Mouse (Mus musculus) embryonic stem cell, embryonic (primary cell): ENCODE results near the gene Sult1a1.

Experiments
- CTCF ChIA-PET, 4 experiments: fragments of 300-600 bp in 2 of 4; fragments of 350-600 bp in 2 of 4; sonication (Branson Sonifier 250); formaldehyde crosslinking; loops; one replicate each; lab custom pipeline; 2022; ENCODE audit warnings: inconsistent platforms in 2 of 4; lab: Charles Lee
- POLR2A ChIA-PET, 4 experiments: fragments of 300-600 bp in 2 of 4; fragments of 350-600 bp in 2 of 4; sonication (Branson Sonifier 250); formaldehyde crosslinking; loops; one replicate each; lab custom pipeline; 2022; ENCODE audit warnings: antibody characterized with exemption in 4 of 4, inconsistent platforms in 1 of 4; lab: Charles Lee

Sult1a1 gene

DNA sequence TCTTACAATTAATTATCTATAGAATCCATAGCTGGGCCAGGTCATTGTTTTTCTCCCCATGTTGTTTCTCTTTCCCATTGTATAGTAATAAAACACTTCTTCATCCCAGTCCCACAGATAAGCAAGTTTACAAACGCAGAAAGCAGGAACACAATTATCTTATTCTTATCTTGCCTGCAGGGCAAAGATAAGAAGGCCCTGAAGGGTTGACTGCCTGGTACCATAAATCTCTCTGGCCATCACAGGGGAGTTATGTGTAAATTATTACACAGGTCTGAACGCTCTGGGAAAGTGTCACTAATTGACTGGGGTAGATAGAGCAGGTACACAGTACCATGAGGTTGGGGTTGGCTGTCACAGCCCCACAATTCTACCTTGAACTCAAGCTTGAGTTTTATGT is 25.4 kb downstream of the Sult1a1 start:
- ChIA-PET POLR2A (interaction anchor here in 1 of 4 experiments (1.3 to 4.3 kb wide), 5 partner anchors 18 to 123 kb away, joined by 4 to 60 read pairs (median 11); partner anchors contain the start of gene Bola2), CTCF (interaction anchor here in 2 of 4 experiments (1.3 to 2.7 kb wide), 3 partner anchors 42 to 63 kb away, joined by 4 to 6 read pairs (median 4); no protein-coding TSS in a partner anchor)

DNA sequence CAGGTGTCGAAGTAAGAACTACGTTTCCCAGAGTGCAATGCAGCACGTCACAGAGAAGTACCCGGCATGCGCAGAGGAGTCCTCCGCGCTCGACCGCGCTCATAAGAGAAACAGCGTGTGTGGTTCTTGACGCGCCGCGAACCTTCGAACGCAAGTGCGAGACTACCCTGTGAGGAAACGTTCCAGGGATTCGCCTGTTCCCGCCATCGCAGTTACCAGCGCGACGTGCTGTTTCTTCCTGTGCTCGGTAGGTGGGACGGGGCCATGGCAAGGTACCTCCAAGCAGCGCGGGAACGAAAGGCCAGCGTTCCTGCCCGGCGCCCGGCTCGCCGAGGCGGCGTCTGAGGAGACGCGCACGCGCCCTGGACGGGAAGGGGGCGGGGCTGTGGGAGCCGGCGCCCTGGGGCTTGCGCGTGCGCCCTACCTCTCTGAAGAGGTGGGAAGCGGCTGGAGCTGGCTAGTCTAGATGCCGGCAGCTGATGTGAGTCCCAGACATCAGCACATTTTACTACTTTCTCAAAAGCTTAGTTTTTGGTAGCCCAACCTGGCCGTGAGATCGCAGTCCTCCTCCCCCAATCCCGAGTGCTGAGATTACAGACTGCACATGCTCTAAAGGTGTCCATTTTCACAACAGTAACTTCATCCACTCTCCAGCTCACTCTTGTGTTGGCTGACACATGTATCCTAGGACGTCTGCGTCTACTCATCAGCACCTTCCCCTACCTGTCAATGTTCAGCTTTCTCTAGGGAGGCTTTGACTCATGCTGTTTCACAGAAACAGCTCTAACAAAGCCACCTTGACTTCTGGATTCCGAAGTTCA is 26.8 kb downstream of the Sult1a1 start, which contains the start of gene Sgf29:
Gene Sgf29 (plus strand): TSS at position 79 of the 821 bp plus-strand sequence.
- ChIA-PET POLR2A (interaction anchor here (0.6 to 4.3 kb wide), 66 partner anchors 8 to 455 kb away, joined by 3 to 60 read pairs (median 4); partner anchors contain the start of genes Apobr (in 2 of the 4), Cln3 (in 2 of the 4), Eif3c (in 2 of the 4) and AI467606 (in 1 of the 4)), CTCF (interaction anchor here (0.6 to 5.2 kb wide), 18 partner anchors 29 to 819 kb away, joined by 3 to 46 read pairs (median 4); partner anchors contain the start of gene Bola2 (in 1 of the 4))

DNA sequence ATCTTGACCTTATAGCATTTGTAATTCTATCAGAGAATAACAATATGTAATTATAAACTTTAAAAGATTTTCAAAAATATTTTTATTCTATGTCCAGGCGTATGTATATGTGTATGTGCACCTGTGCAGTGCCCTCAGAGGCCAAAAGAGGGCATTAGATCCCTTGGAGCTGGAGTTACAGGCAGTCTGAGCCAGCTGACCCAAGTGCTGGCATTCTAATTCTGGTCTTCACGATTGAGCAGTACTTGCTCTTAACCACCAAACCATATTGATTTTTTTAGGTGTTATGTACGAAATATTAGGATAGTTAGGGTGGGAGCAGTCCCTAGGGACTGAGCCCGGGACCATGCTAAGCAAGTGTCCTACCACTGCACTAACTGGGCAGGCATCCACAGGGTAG is 27.7 kb downstream of the Sult1a1 start:
- CTCF ChIA-PET = interaction anchor here (0.5 to 5.2 kb wide), 27 partner anchors 10 to 818 kb away, joined by 3 to 46 read pairs (median 3); partner anchors contain the start of genes Bola2 (in 1 of the 4) and Spns1 (in 1 of the 4)

DNA sequence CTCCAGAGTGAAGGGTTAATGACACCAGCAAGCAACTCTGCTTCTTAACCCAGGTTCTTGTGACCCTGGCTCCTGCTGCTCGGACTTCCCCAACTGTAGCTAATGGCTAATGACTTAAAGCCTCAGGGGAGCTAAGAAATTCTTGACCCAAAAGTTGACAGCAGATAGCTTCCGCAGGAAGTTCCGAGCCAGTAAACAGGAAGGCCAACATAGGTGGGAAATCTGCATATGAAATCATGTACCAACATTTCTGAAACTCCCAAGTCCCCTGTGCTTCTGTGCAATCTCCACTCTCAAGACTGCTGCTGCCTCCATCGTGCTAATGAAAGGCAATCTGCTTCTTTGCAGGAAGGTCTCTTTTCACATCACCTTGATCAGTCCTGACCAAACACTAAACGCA is 30.5 kb downstream of the Sult1a1 start:
- ChIA-PET POLR2A (interaction anchor here (0.7 to 2.0 kb wide), 11 partner anchors 11 to 84 kb away, joined by 3 to 13 read pairs (median 4); partner anchors contain the start of gene Apobr (in 1 of the 4)), CTCF (interaction anchor here in 3 of 4 experiments (0.8 to 5.2 kb wide), 7 partner anchors 34 to 131 kb away, joined by 3 to 46 read pairs (median 3); no protein-coding TSS in a partner anchor)

More for the DNA sequence above, 27.7 kb downstream of the Sult1a1 start:
- POLR2A ChIA-PET = interaction anchor here (0.6 to 4.3 kb wide), 48 partner anchors 8 to 456 kb away, joined by 3 to 60 read pairs (median 5); partner anchors contain the start of genes Apobr (in 2 of the 4), Bola2 (in 2 of the 4), Cln3 (in 2 of the 4) and Eif3c (in 1 of the 4)

DNA sequence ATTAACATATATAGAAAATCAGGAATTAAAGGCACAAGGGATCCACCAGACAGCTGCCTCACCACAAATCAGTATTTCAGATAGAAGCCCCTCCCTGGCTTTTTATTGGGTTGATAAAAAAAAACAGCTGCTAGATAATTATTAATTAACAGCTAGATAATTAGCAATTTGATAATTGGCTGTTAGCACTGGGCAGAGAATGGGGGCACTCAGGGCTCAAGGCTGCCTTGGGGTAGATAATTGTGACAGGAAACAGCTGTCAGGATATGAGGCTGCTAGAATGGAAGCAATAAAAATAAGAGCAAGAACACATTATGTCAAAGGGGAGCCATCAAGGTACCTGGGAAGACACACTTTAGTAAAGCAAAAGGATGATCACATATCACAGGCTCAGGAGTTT is 31.3 kb downstream of the Sult1a1 start:
- CTCF ChIA-PET = interaction anchor here in 2 of 4 experiments (1.2 to 5.2 kb wide), 7 partner anchors 10 to 105 kb away, joined by 3 to 46 read pairs (median 4); no protein-coding TSS in a partner anchor
- POLR2A ChIA-PET = interaction anchor here in 2 of 4 experiments (0.7 to 2.0 kb wide), 5 partner anchors 15 to 61 kb away, joined by 3 to 8 read pairs (median 5); partner anchors contain the start of gene Apobr (in 1 of the 2)

- POLR2A ChIA-PET = interaction anchor here in 2 of 4 experiments (0.5 to 2.0 kb wide), 4 partner anchors 15 to 155 kb away, joined by 3 to 5 read pairs (median 4); no protein-coding TSS in a partner anchor
- CTCF ChIA-PET = interaction anchor here in 3 of 4 experiments (0.6 to 2.7 kb wide), 7 partner anchors 9 to 270 kb away, joined by 3 to 9 read pairs (median 4); partner anchors contain the start of gene Sh2b1 (in 1 of the 3)
These were observed 31.9 kb downstream of the Sult1a1 start for GRCm38 (mm10) chr7:126644345-126644744.

DNA sequence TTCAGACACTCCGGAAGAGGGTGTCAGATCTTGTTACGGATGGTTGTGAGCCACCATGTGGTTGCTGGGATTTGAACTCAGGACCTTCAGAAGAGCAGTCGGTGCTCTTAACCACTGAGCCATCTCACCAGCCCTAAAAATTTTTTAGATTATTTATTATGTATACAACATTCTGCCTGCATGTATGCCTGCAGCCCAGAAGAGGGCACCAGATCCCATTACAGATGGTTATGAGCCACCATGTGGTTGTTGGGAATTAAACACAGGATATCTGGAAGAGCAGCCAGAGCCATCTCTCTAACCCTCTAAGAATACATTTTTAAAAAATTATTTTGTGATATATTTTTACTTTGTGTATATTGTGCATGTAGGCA is 33.0 kb downstream of the Sult1a1 start:
- CTCF ChIA-PET = interaction anchor here in 3 of 4 experiments (0.5 to 2.7 kb wide), 4 partner anchors 26 to 75 kb away, joined by 3 to 9 read pairs (median 6); no protein-coding TSS in a partner anchor
- POLR2A ChIA-PET = interaction anchor here in 1 of 4 experiments (0.6 to 1.2 kb wide), 3 partner anchors 54 to 87 kb away, joined by 3 to 4 read pairs (median 4); no protein-coding TSS in a partner anchor

DNA sequence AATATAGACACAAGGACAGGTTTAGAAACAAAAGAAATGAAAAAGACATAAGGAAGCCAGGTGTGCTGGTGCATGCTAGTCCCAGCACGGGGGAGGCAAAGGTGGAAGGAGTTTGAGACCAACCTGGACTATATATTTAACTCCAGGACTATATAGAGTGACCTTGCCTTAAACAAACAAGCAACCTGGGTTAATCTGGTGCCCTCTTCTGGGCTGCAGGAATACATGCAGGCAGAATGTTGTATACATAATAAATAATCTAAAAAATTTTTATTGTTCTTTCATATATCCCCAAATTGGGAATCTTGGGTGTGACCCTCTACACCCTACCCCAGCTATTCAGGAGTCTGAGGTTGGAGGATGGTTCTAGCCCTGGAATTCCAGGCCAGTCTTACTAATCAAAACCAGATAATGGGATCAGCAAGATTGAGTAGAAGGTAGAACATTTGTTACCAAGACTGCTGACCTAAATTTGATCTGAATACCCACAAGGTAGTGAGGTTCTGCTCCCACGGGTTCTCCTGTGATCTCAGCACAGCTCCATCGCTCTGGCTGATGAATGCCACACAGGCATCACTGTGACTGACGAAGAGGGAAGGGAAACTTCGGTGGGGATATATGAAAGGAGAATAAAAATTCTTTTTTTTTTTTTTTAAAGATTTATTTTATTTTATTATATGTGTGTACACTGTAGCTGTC is 33.5 kb downstream of the Sult1a1 start:
- POLR2A ChIA-PET = interaction anchor here in 2 of 4 experiments (0.5 to 1.2 kb wide), 7 partner anchors 42 to 105 kb away, joined by 3 to 4 read pairs (median 4); no protein-coding TSS in a partner anchor
- CTCF ChIA-PET = interaction anchor here in 3 of 4 experiments (0.6 to 2.7 kb wide), 5 partner anchors 51 to 653 kb away, joined by 3 to 9 read pairs (median 5); no protein-coding TSS in a partner anchor

GRCm38 (mm10) chr7:126636733-126637520 is 39.3 kb downstream of the Sult1a1 start:
- CTCF ChIA-PET = interaction anchor here in 2 of 4 experiments (0.7 to 4.9 kb wide), 6 partner anchors 12 to 99 kb away, joined by 3 to 34 read pairs (median 5); no protein-coding TSS in a partner anchor
- POLR2A ChIA-PET = interaction anchor here in 3 of 4 experiments (1.2 to 4.3 kb wide), 9 partner anchors 11 to 57 kb away, joined by 3 to 21 read pairs (median 5); partner anchors contain the start of genes Apobr (in 1 of the 3), Cln3 (in 1 of the 3) and Sgf29 (in 1 of the 3)

- POLR2A ChIA-PET = interaction anchor here (0.5 to 4.3 kb wide), 23 partner anchors 10 to 69 kb away, joined by 3 to 21 read pairs (median 3); partner anchors contain the start of genes Apobr (in 2 of the 4), Cln3 (in 1 of the 4) and Sgf29 (in 1 of the 4)
- CTCF ChIA-PET = interaction anchor here in 3 of 4 experiments (0.6 to 4.9 kb wide), 11 partner anchors 9 to 350 kb away, joined by 3 to 34 read pairs (median 4); no protein-coding TSS in a partner anchor
These were observed 40.9 kb downstream of the Sult1a1 start for GRCm38 (mm10) chr7:126635375-126635774.

GRCm38 (mm10) chr7:126632478-126632877 is 43.8 kb downstream of the Sult1a1 start:
- CTCF ChIA-PET = interaction anchor here in 3 of 4 experiments (0.6 to 1.1 kb wide), 3 partner anchors 8 to 45 kb away, joined by 3 to 6 read pairs (median 4); no protein-coding TSS in a partner anchor
- POLR2A ChIA-PET = interaction anchor here in 3 of 4 experiments (0.6 to 4.3 kb wide), 21 partner anchors 8 to 469 kb away, joined by 3 to 21 read pairs (median 3); partner anchors contain the start of genes Apobr (in 1 of the 3), Coro1a (in 1 of the 3) and Eif3c (in 1 of the 3)

- ChIA-PET CTCF (no interaction called here), POLR2A (interaction anchor here in 1 of 4 experiments (2.6 kb wide), 1 partner anchor 47 kb away, joined by 18 read pairs; the partner anchor contains the start of gene Apobr)
These were observed 45.3 kb downstream of the Sult1a1 start, which contains the start of gene Nupr1 for GRCm38 (mm10) chr7:126630824-126631518. TSS of gene Nupr1 (minus strand) at chr7:126630861.

GRCm38 (mm10) chr7:126629915-126630314 is 46.3 kb downstream of the Sult1a1 start:
- ChIA-PET POLR2A (interaction anchor here in 2 of 4 experiments (0.6 to 1.3 kb wide), 2 partner anchors 15 to 75 kb away, joined by 3 read pairs; no protein-coding TSS in a partner anchor), CTCF (no interaction called here)

DNA sequence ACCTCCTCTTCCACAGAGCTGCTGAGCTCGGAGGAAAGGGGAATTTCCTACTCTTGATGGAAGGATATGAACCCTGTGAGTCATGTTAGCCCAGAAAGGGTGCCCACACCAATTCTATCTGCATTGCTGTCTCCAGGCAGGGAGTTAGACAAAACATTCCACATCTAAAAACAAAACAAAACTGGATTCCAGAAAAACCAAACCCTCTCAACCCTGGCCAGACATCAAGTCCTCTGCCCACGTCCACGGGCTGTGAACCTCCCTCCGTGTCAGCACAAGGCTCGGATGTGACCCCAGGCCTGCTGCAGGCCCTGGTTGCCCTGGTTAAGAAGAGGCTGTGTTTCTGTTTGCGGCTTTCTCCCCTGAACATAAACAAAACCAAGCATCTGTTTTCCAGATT is 48.1 kb downstream of the Sult1a1 start:
- POLR2A ChIA-PET = interaction anchor here in 2 of 4 experiments (0.8 to 1.8 kb wide), 3 partner anchors 22 to 44 kb away, joined by 3 to 6 read pairs (median 5); partner anchors contain the start of gene Apobr (in 1 of the 2)
- CTCF ChIA-PET = no interaction called here
